Mouse (Mus musculus) midbrain, embryonic 12.5 days (tissue): ENCODE data around the gene Magi1. TPM values are rescaled to one million over a fixed set of nuclear protein-coding genes. Genes with fewer than 3 reads are reported as not detected.
A peak's percentile ranks its signal among the peaks of the same experiment; 100 is the strongest.

Experiments used
- ATAC-seq: fragments of 200-750 bp; cut with Nextera tagmentation; 2 replicates; pipeline ENCODE4 v1.8.0; 2017; ENCODE audit warnings: low read depth, moderate TSS enrichment, moderate library complexity; ENCODE audit not compliant: low FRiP score
- H3K27ac ChIP-seq: fragments of 300-500 bp; sonication (generic); replicated peaks from 2 replicates; pipeline ENCODE4 v1.5.1; 2016; ENCODE audit warnings: mild to moderate bottlenecking
- H3K27me3 ChIP-seq: fragments of 300-500 bp; sonication (generic); 2 replicates; pipeline ENCODE4 v1.6.1; 2016; ENCODE audit warnings: mild to moderate bottlenecking
- H3K36me3 ChIP-seq: fragments of 300-500 bp; sonication (generic); 2 replicates; pipeline ENCODE4 v1.6.1; 2016
- H3K4me1 ChIP-seq: fragments of 300-500 bp; sonication (generic); 2 replicates; pipeline ENCODE4 v1.6.1; 2016
- H3K4me2 ChIP-seq: fragments of 300-500 bp; sonication (generic); replicated peaks from 2 replicates; pipeline ENCODE4 v1.6.1; 2016; ENCODE audit warnings: mild to moderate bottlenecking, moderate library complexity
- H3K4me3 ChIP-seq: fragments of 300-500 bp; sonication (generic); 2 replicates; pipeline ENCODE4 v1.5.1; 2016; ENCODE audit warnings: mild to moderate bottlenecking
- H3K9ac ChIP-seq: fragments of 300-500 bp; sonication (generic); replicated peaks from 2 replicates; pipeline ENCODE4 v1.6.1; 2016; ENCODE audit warnings: mild to moderate bottlenecking, moderate library complexity
- H3K9me3 ChIP-seq: fragments of 300-500 bp; sonication (generic); 2 replicates; pipeline ENCODE4 v1.6.1; 2016; ENCODE audit warnings: mild to moderate bottlenecking
- WGBS: fragments of 180-500 bp; shearing (Covaris S2); methylation state at CpG from one replicate; pipeline ENCODE4 v1.1.7; 2016; 5-methylcytosine and 5-hydroxymethylcytosine counted together
- polyA plus RNA-seq: library from polyadenylated mRNA; unstranded; fragments of >200 nt; fragmentation: Nextera tagmentation; extraction: Ambion mirVana; gene quantifications from 2 replicates; pipeline ENCODE4 v1.2.1, GENCODE M21; 2016

Gene Magi1
- polyA plus RNA-seq, 1 experiment from 2014 or later = 45.1 TPM

- Histone ChIP-seq H3K4me2 (no peak overlapping the region), H3K27me3 (no peaks in the 10 kb centered on the region), H3K9ac (no peak overlapping the region), H3K36me3 (peaks cover 10% of the 10 kb centered on the region; the same call in 1 of the 2 replicates), H3K9me3 (no peaks in the 10 kb centered on the region), H3K4me1 (0 out of 2 replicates have a peak, but pooled peaks cover 8% of the 10 kb centered on the region), H3K4me3 (no peak overlapping the region), H3K27ac (no peak overlapping the region)
- WGBS = 23% methylated on average over 5 of the region's 5 CpGs
- ATAC-seq = no peak
Observed at GRCm38 (mm10) chr6:93892922-93893321, 390.8 kb downstream of the Magi1 start.

GRCm38 (mm10) chr6:93890011-93890410 is 393.7 kb downstream of the Magi1 start:
- Histone ChIP-seq H3K36me3 (peaks cover 10% of the 10 kb centered on the region; the same call in 1 of the 2 replicates), H3K9ac (no peak overlapping the region), H3K4me1 (0 out of 2 replicates have a peak, but pooled peaks cover 8% of the 10 kb centered on the region), H3K9me3 (no peaks in the 10 kb centered on the region), H3K27ac (no peak overlapping the region), H3K27me3 (no peaks in the 10 kb centered on the region), H3K4me3 (no peak overlapping the region), H3K4me2 (no peak overlapping the region)
- 91% methylated on average over 3 of the region's 3 CpGs for WGBS
- ATAC-seq = no peak

- H3K4me2 ChIP-seq = no peak overlapping the region
- no peaks in the 10 kb centered on the region for H3K27me3 ChIP-seq
- H3K9me3 ChIP-seq = no peaks in the 10 kb centered on the region
- H3K36me3 ChIP-seq = no peaks in the 10 kb centered on the region
- H3K4me1 ChIP-seq = peaks cover 11% of the 10 kb centered on the region
- H3K4me3 ChIP-seq = no peak overlapping the region
- 63% methylated on average over 4 of the region's 4 CpGs for WGBS
- ATAC-seq = no peak
- no peak overlapping the region for H3K9ac ChIP-seq
- no peak overlapping the region for H3K27ac ChIP-seq
Observed at GRCm38 (mm10) chr6:93877337-93877736, 406.4 kb downstream of the Magi1 start.

GRCm38 (mm10) chr6:93874936-93875335 is 408.8 kb downstream of the Magi1 start:
- Histone ChIP-seq H3K4me1 (peaks cover 16% of the 10 kb centered on the region), H3K9me3 (no peaks in the 10 kb centered on the region), H3K27me3 (no peaks in the 10 kb centered on the region), H3K4me2 (no peak overlapping the region), H3K9ac (no peak overlapping the region), H3K4me3 (no peak overlapping the region), H3K27ac (no peak overlapping the region), H3K36me3 (no peaks in the 10 kb centered on the region)
- ATAC-seq = no peak
- WGBS = 81% methylated on average over 2 of the region's 2 CpGs

GRCm38 (mm10) chr6:93874376-93874775 is 409.3 kb downstream of the Magi1 start:
- Histone ChIP-seq H3K4me1 (peaks cover 16% of the 10 kb centered on the region), H3K27me3 (no peaks in the 10 kb centered on the region), H3K36me3 (no peaks in the 10 kb centered on the region), H3K9me3 (no peaks in the 10 kb centered on the region), H3K27ac (no peak overlapping the region), H3K4me3 (no peak overlapping the region), H3K4me2 (no peak overlapping the region), H3K9ac (no peak overlapping the region)
- no peak for ATAC-seq
- 82% methylated on average over 2 of the region's 2 CpGs for WGBS

GRCm38 (mm10) chr6:93873536-93873935 is 410.2 kb downstream of the Magi1 start:
- Histone ChIP-seq H3K4me1 (peaks cover 16% of the 10 kb centered on the region), H3K9ac (no peak overlapping the region), H3K4me2 (no peak overlapping the region), H3K27me3 (no peaks in the 10 kb centered on the region), H3K27ac (no peak overlapping the region), H3K4me3 (no peak overlapping the region), H3K9me3 (no peaks in the 10 kb centered on the region), H3K36me3 (no peaks in the 10 kb centered on the region)
- ATAC-seq = no peak
- 38% methylated on average over 1 of the region's 1 CpGs for WGBS

GRCm38 (mm10) chr6:93871516-93871915 is 412.2 kb downstream of the Magi1 start:
- Histone ChIP-seq H3K9ac (no peak overlapping the region), H3K27me3 (no peaks in the 10 kb centered on the region), H3K36me3 (no peaks in the 10 kb centered on the region), H3K4me2 (no peak overlapping the region), H3K4me1 (peaks cover 11% of the 10 kb centered on the region; the same call in 1 of the 2 replicates), H3K9me3 (no peaks in the 10 kb centered on the region), H3K4me3 (no peak overlapping the region), H3K27ac (no peak overlapping the region)
- ATAC-seq = no peak
- 89% methylated on average over 4 of the region's 4 CpGs for WGBS

GRCm38 (mm10) chr6:93870023-93870422 is 413.7 kb downstream of the Magi1 start:
- no peaks in the 10 kb centered on the region for H3K27me3 ChIP-seq
- H3K9me3 ChIP-seq = no peaks in the 10 kb centered on the region
- WGBS = 87% methylated on average over 5 of the region's 5 CpGs
- H3K4me2 ChIP-seq = no peak overlapping the region
- no peak for ATAC-seq
- H3K36me3 ChIP-seq = no peaks in the 10 kb centered on the region
- H3K4me1 ChIP-seq = peaks cover 11% of the 10 kb centered on the region; the same call in 1 of the 2 replicates
- H3K9ac ChIP-seq = no peak overlapping the region
- H3K4me3 ChIP-seq = no peak overlapping the region
- H3K27ac ChIP-seq = no peak overlapping the region

- H3K9ac ChIP-seq = no peak overlapping the region
- no peak overlapping the region for H3K4me3 ChIP-seq
- no peak overlapping the region for H3K27ac ChIP-seq
- no peaks in the 10 kb centered on the region for H3K27me3 ChIP-seq
- H3K36me3 ChIP-seq = no peaks in the 10 kb centered on the region
- no peak overlapping the region for H3K4me2 ChIP-seq
- WGBS = 91% methylated on average over 5 of the region's 5 CpGs
- H3K9me3 ChIP-seq = no peaks in the 10 kb centered on the region
- no peak for ATAC-seq
- H3K4me1 ChIP-seq = peaks cover 15% of the 10 kb centered on the region
Observed at GRCm38 (mm10) chr6:93862263-93862662, 421.5 kb downstream of the Magi1 start.

- no peak overlapping the region for H3K4me3 ChIP-seq
- no peak overlapping the region for H3K9ac ChIP-seq
- 16% methylated on average over 1 of the region's 1 CpGs for whole genome bisulfite sequencing
- H3K27me3 ChIP-seq = no peaks in the 10 kb centered on the region
- no peaks in the 10 kb centered on the region for H3K36me3 ChIP-seq
- H3K4me2 ChIP-seq = no peak overlapping the region
- no peak for ATAC-seq
- no peaks in the 10 kb centered on the region for H3K9me3 ChIP-seq
- peaks cover 35% of the 10 kb centered on the region for H3K4me1 ChIP-seq
- H3K27ac ChIP-seq = peak overlapping the region; percentile 70
Observed at GRCm38 (mm10) chr6:93856783-93857182, 426.9 kb downstream of the Magi1 start.

- ATAC-seq = no peak
- H3K9me3 ChIP-seq = no peaks in the 10 kb centered on the region
- no peaks in the 10 kb centered on the region for H3K36me3 ChIP-seq
- H3K27ac ChIP-seq = peak overlapping the region; percentile 70
- H3K9ac ChIP-seq = peak overlapping the region; percentile 25; the same call in 1 of the 2 replicates
- 27% methylated on average over 8 of the region's 8 CpGs for WGBS
- H3K4me2 ChIP-seq = no peak overlapping the region
- no peak overlapping the region for H3K4me3 ChIP-seq
- peaks cover 35% of the 10 kb centered on the region for H3K4me1 ChIP-seq
- no peaks in the 10 kb centered on the region for H3K27me3 ChIP-seq
Observed at GRCm38 (mm10) chr6:93855806-93856641, 427.7 kb downstream of the Magi1 start.

- ATAC-seq = peak; percentile 83
- peak overlapping the region; percentile 35 for H3K4me2 ChIP-seq
- H3K9me3 ChIP-seq = no peaks in the 10 kb centered on the region
- no peaks in the 10 kb centered on the region for H3K27me3 ChIP-seq
- peaks cover 47% of the 10 kb centered on the region for H3K4me1 ChIP-seq
- H3K4me3 ChIP-seq = no peak overlapping the region
- H3K36me3 ChIP-seq = no peaks in the 10 kb centered on the region
- H3K27ac ChIP-seq = peak overlapping the region; percentile 88
- WGBS = 24% methylated on average over 7 of the region's 7 CpGs
- peak overlapping the region; percentile 24; the same call in 1 of the 2 replicates for H3K9ac ChIP-seq
Observed at GRCm38 (mm10) chr6:93848942-93849790, 434.6 kb downstream of the Magi1 start.
